Mouse (Mus musculus) hindbrain, embryonic 12.5 days (tissue): ENCODE data around the gene Skap1. TPM values are rescaled to one million over a fixed set of nuclear protein-coding genes. Genes with fewer than 3 reads are reported as not detected.

Source experiments
- ATAC-seq: fragments of 200-750 bp; cut with Nextera tagmentation; 2 replicates; pipeline ENCODE4 v1.8.0; 2017; ENCODE audit warnings: moderate TSS enrichment; ENCODE audit not compliant: low FRiP score
- H3K27ac ChIP-seq: fragments of 300-500 bp; sonication (generic); 2 replicates; pipeline ENCODE4 v1.5.1; 2016; ENCODE audit warnings: mild to moderate bottlenecking
- H3K27me3 ChIP-seq: fragments of 300-500 bp; sonication (generic); 2 replicates; pipeline ENCODE4 v1.6.1; 2016; ENCODE audit warnings: mild to moderate bottlenecking
- H3K36me3 ChIP-seq: fragments of 300-500 bp; sonication (generic); 2 replicates; pipeline ENCODE4 v1.6.1; 2016; ENCODE audit warnings: mild to moderate bottlenecking
- H3K4me1 ChIP-seq: fragments of 300-500 bp; sonication (generic); 2 replicates; pipeline ENCODE4 v1.6.1; 2016
- H3K4me2 ChIP-seq: fragments of 300-500 bp; sonication (generic); replicated peaks from 2 replicates; pipeline ENCODE4 v1.6.1; 2016; ENCODE audit warnings: mild to moderate bottlenecking
- H3K4me3 ChIP-seq: fragments of 300-500 bp; sonication (generic); 2 replicates; pipeline ENCODE4 v1.5.1; 2016; ENCODE audit warnings: mild to moderate bottlenecking
- H3K9ac ChIP-seq: fragments of 300-500 bp; sonication (generic); 2 replicates; pipeline ENCODE4 v1.6.1; 2016; ENCODE audit warnings: mild to moderate bottlenecking, moderate library complexity
- H3K9me3 ChIP-seq: fragments of 300-500 bp; sonication (generic); replicated peaks from 2 replicates; pipeline ENCODE4 v1.6.1; 2016; ENCODE audit warnings: mild to moderate bottlenecking
- WGBS: fragments of 180-500 bp; shearing (Covaris S2); methylation state at CpG from one replicate; pipeline ENCODE4 v1.1.7; 2016; 5-methylcytosine and 5-hydroxymethylcytosine counted together
- polyA plus RNA-seq: library from polyadenylated mRNA; unstranded; fragments of >200 nt; fragmentation: Nextera tagmentation; extraction: Ambion mirVana; gene quantifications from 2 replicates; pipeline ENCODE4 v1.2.1, GENCODE M21; 2016

Skap1 gene
- polyA plus RNA-seq, 1 experiment from 2014 or later, result 2.4 TPM

GRCm38 (mm10) chr11:96581604-96582384 lies 117.4 kb downstream of the Skap1 start:
- Histone ChIP-seq H3K27me3 (no peaks in the 10 kb centered on the region), H3K4me1 (peaks cover 40% of the 10 kb centered on the region), H3K9ac (no peak overlapping the region), H3K27ac (no peak overlapping the region), H3K4me2 (no peak overlapping the region), H3K9me3 (no peaks in the 10 kb centered on the region), H3K4me3 (no peak overlapping the region), H3K36me3 (no peaks in the 10 kb centered on the region)
- no peak for ATAC-seq
- WGBS, result 46% methylated on average over 10 of the region's 10 CpGs

DNA sequence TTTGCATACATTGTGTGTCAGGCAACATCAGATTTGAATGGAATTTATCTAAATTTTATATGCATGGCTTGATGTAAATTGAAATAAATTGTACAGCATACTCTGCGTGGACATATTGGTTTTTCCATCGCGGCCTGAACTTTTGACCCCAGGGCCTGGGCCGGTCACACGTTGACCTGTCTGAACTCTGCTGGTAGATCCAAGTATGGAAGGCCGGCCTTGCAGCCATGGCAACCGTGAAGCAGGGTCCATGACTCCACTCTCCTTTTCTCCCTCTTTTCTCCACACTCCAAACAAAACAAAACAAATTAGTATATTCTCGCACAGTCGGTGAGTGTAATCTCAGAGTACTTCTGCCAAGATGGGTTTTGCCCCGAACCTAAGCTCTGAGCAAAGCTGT lies 118.2 kb downstream of the Skap1 start:
- H3K4me1 ChIP-seq, result peaks cover 34% of the 10 kb centered on the region
- no peak overlapping the region for H3K9ac ChIP-seq
- H3K9me3 ChIP-seq, result no peaks in the 10 kb centered on the region
- H3K4me3 ChIP-seq, result no peak overlapping the region
- H3K27me3 ChIP-seq, result no peaks in the 10 kb centered on the region
- no peak overlapping the region for H3K4me2 ChIP-seq
- no peak for ATAC-seq
- H3K27ac ChIP-seq, result no peak overlapping the region; the same call in 1 of the 2 replicates
- 12% methylated on average over 10 of the region's 10 CpGs for WGBS
- no peaks in the 10 kb centered on the region for H3K36me3 ChIP-seq

- no peaks in the 10 kb centered on the region for H3K27me3 ChIP-seq
- 83% methylated on average over 3 of the region's 3 CpGs for WGBS
Observed at GRCm38 (mm10) chr11:96589828-96590227, 125.4 kb downstream of the Skap1 start.

DNA sequence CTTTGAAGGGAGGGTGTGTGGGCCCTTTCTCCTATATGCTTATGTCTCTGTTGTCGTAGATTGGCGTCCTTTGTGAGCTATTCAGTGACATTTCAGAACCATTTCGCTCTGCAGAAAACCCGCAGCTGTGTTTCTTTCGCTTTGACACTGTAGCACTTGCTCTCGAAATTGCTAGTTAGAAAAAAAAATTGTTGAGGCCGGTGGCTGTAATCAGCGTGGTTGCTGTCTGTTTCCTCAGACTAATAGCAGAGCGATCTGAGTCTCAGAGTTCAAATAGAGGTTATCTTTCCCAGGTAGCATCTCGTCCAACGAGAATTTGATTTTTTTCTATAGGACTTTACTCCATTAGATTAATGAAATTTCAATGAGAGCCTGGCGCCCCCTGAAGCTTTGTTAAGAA lies 131.5 kb downstream of the Skap1 start:
- WGBS, result 43% methylated on average over 12 of the region's 12 CpGs
- peak overlapping the region; percentile 69 for H3K27ac ChIP-seq
- H3K9me3 ChIP-seq, result no peaks in the 10 kb centered on the region
- H3K9ac ChIP-seq, result no peak overlapping the region
- no peaks in the 10 kb centered on the region for H3K36me3 ChIP-seq
- no peaks in the 10 kb centered on the region for H3K27me3 ChIP-seq
- H3K4me2 ChIP-seq, result peak overlapping the region; percentile 34
- no peak for ATAC-seq
- H3K4me3 ChIP-seq, result peak overlapping the region; percentile 0; the same call in 1 of the 2 replicates
- peaks cover 6% of the 10 kb centered on the region for H3K4me1 ChIP-seq

More at GRCm38 (mm10) chr11:96589828-96590227, 125.4 kb downstream of the Skap1 start:
- no peak for ATAC-seq
- Histone ChIP-seq H3K4me3 (no peak overlapping the region), H3K36me3 (no peaks in the 10 kb centered on the region), H3K4me1 (no peaks in the 10 kb centered on the region; the same call in 1 of the 2 replicates), H3K4me2 (no peak overlapping the region), H3K9me3 (no peaks in the 10 kb centered on the region), H3K9ac (no peak overlapping the region), H3K27ac (no peak overlapping the region)

DNA sequence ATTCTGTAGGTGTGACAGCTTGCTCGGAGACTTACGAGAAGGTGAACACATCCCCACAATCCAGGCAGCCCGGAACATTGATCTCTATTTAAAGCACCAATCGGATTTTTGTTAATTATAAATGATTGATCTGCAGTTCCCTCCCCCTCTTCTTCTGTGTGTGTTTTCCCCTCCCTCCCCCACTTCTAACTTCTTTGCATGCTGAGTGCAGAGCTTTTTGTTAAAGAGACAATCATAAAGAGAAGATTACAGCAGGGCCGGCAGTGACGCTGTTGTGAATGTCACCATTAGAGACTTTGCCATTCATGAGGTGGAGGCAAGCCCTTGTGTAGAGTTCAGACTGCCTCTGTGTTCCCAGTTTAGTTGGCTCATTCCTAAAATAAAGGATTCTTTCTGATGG lies 131.9 kb downstream of the Skap1 start:
- 0 out of 2 replicates have a peak overlapping the region, but pooled peaks have one; percentile 38 for H3K9ac ChIP-seq
- peak overlapping the region; percentile 34 for H3K4me2 ChIP-seq
- H3K9me3 ChIP-seq, result no peaks in the 10 kb centered on the region
- H3K27ac ChIP-seq, result peak overlapping the region; percentile 69
- H3K4me3 ChIP-seq, result no peak overlapping the region
- ATAC-seq, result no peak
- no peaks in the 10 kb centered on the region for H3K27me3 ChIP-seq
- H3K4me1 ChIP-seq, result peaks cover 6% of the 10 kb centered on the region
- no peaks in the 10 kb centered on the region for H3K36me3 ChIP-seq
- 22% methylated on average over 6 of the region's 6 CpGs for WGBS

DNA sequence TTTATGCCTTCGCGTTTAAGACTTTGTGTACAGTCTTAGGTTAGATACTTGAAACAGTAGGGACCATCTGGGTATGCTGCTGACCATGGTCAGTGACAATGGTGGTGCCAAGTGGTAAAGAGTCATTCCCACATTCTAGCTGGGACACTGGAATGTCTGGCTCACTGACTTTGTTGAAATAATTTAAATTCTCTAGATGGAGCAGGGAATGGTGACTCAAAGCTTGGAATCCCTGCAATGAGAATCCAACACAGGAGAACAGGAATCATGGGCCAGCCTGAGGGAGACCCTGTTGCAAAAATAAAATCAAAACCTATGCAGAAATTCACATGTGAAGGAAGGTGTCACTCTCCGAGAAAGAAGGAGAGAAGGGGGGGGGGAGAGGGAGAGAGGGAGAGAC lies 138.4 kb downstream of the Skap1 start:
- 83% methylated on average over 3 of the region's 3 CpGs for WGBS
- Histone ChIP-seq H3K4me1 (no peaks in the 10 kb centered on the region), H3K27me3 (no peaks in the 10 kb centered on the region), H3K9ac (no peak overlapping the region), H3K36me3 (no peaks in the 10 kb centered on the region), H3K4me2 (no peak overlapping the region), H3K4me3 (no peak overlapping the region), H3K9me3 (no peaks in the 10 kb centered on the region), H3K27ac (no peak overlapping the region)
- no peak for ATAC-seq

- H3K4me1 ChIP-seq, result no peaks in the 10 kb centered on the region
- H3K9ac ChIP-seq, result no peak overlapping the region
- no peaks in the 10 kb centered on the region for H3K9me3 ChIP-seq
- 66% methylated on average over 6 of the region's 6 CpGs for WGBS
- H3K36me3 ChIP-seq, result no peaks in the 10 kb centered on the region
- H3K4me3 ChIP-seq, result no peak overlapping the region
- no peak overlapping the region for H3K4me2 ChIP-seq
- H3K27me3 ChIP-seq, result no peaks in the 10 kb centered on the region
- no peak overlapping the region for H3K27ac ChIP-seq
- no peak for ATAC-seq
Observed at GRCm38 (mm10) chr11:96604306-96604705, 139.9 kb downstream of the Skap1 start.

DNA sequence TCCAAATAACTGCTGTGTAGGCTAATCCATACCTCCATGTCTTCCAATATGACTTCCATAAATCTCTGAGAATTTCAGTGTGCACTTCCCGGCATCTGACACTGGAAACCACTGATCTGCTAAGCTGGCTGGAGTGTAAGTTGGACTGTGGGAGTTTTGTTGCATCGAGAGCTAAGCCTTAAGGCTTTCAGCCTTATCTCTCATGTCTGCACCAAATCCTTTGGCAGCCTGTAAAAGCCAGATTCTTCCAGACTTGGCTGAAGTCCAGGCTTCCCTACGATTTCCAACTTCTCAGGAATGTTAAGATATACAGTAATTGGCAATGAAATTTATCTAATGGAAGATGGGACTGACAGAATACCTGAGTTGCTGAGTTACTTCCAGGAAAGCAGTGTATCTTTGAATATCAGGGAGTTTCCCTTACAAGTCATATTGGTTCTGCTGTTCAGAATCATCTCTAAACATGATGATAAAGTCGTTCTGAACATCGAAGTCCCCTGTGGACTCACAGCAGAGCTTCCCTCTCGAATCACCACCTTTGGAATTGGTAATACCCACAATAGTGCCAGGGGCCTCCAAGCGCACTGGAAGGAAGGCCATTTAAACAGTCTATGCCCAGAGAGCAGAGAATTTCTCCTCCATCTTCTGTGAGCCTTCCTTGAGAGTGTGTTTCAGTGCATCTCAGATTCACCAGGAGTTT lies 140.5 kb downstream of the Skap1 start:
- Histone ChIP-seq H3K27ac (no peak overlapping the region), H3K4me1 (no peaks in the 10 kb centered on the region), H3K27me3 (no peaks in the 10 kb centered on the region), H3K4me3 (no peak overlapping the region), H3K9me3 (no peaks in the 10 kb centered on the region), H3K9ac (no peak overlapping the region), H3K4me2 (no peak overlapping the region), H3K36me3 (no peaks in the 10 kb centered on the region)
- no peak for ATAC-seq
- 78% methylated on average over 7 of the region's 7 CpGs for WGBS

- Histone ChIP-seq H3K9ac (no peak overlapping the region), H3K27ac (no peak overlapping the region), H3K36me3 (no peaks in the 10 kb centered on the region), H3K4me1 (no peaks in the 10 kb centered on the region), H3K9me3 (no peaks in the 10 kb centered on the region), H3K27me3 (no peaks in the 10 kb centered on the region), H3K4me2 (no peak overlapping the region), H3K4me3 (no peak overlapping the region)
- ATAC-seq, result no peak
- 77% methylated on average over 6 of the region's 6 CpGs for WGBS
Observed at GRCm38 (mm10) chr11:96605516-96605915, 141.1 kb downstream of the Skap1 start.

GRCm38 (mm10) chr11:96612596-96612995 lies 148.2 kb downstream of the Skap1 start:
- no peak for ATAC-seq

DNA sequence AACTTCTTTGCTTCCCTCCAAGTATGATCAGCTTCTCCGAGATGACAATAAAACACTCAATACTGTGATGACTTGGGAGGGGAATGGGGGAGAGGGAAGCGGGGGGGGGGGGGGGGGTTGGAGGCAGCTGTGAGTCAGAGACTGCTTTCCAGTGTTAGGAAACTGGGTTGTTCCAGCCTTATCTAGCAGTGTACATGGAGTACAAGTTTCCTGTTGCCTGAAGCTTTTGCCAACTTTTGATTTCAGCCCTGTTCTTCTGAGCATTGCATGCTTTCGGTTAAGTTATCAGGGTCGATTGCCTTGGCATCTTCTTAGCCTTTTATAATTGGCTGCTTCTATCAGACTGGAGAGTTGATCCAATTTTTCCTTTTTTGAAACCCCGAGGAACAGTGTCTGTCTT lies 152.4 kb downstream of the Skap1 start:
- Histone ChIP-seq H3K9me3 (no peaks in the 10 kb centered on the region), H3K27me3 (no peaks in the 10 kb centered on the region), H3K4me3 (no peak overlapping the region), H3K27ac (no peak overlapping the region), H3K4me2 (no peak overlapping the region), H3K36me3 (no peaks in the 10 kb centered on the region), H3K4me1 (peaks cover 18% of the 10 kb centered on the region), H3K9ac (no peak overlapping the region)
- 71% methylated on average over 5 of the region's 5 CpGs for WGBS
- no peak for ATAC-seq

More at GRCm38 (mm10) chr11:96612596-96612995, 148.2 kb downstream of the Skap1 start:
- Histone ChIP-seq H3K9ac (no peak overlapping the region), H3K9me3 (no peaks in the 10 kb centered on the region), H3K27me3 (no peaks in the 10 kb centered on the region), H3K4me2 (no peak overlapping the region), H3K4me3 (no peak overlapping the region), H3K36me3 (no peaks in the 10 kb centered on the region), H3K4me1 (no peaks in the 10 kb centered on the region), H3K27ac (no peak overlapping the region)
- WGBS, result 77% methylated on average over 11 of the region's 11 CpGs

DNA sequence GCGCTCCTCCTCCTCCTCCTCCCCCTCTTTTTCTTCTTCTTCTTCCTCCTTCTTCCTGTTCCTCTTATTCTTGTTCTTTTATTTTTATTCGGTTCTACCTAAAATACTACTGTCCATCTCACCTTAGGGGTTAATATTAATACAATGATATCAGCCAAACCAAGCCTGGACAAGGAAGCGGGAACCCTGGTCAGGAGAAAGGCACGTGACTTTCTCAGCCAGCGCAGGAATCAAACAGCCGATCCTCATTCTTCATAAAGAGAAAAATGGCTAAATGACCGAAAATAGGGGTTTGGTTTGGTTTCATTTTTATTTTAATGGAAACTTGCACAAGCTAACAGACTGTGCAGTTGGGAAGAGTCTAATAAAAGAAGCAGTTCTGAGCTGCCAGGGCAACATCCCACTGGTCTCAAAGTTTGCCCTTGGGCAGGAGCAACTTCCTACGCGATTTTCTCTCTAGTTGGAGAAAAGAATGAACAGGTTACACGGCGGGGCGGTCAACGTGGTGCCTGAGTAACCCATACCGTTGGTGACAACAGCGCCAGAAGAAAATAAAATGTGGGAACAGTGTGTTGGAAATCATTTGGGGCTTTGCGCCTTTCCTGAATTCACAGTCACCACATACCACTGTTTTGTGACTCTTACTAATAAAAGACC lies 154.5 kb downstream of the Skap1 start:
- H3K4me3 ChIP-seq, result no peak overlapping the region
- no peaks in the 10 kb centered on the region for H3K9me3 ChIP-seq
- 66% methylated on average over 16 of the region's 16 CpGs for WGBS
- H3K9ac ChIP-seq, result no peak overlapping the region
- H3K4me2 ChIP-seq, result no peak overlapping the region
- peaks cover 5% of the 10 kb centered on the region for H3K27me3 ChIP-seq
- no peaks in the 10 kb centered on the region for H3K36me3 ChIP-seq
- H3K27ac ChIP-seq, result peak overlapping the region; percentile 41
- H3K4me1 ChIP-seq, result peaks cover 23% of the 10 kb centered on the region
- ATAC-seq, result no peak
